Mouse (Mus musculus) spleen, postnatal 14 days (tissue): ENCODE measurements around the gene Gm6993.

Experiments used
- DNase-seq, 2 experiments: peaks; one replicate each; pipeline ENCODE4 v3.0.0; 2021 to 2022; ENCODE audit warnings: low spot score in 2 of 2

Gm6993 gene

DNA sequence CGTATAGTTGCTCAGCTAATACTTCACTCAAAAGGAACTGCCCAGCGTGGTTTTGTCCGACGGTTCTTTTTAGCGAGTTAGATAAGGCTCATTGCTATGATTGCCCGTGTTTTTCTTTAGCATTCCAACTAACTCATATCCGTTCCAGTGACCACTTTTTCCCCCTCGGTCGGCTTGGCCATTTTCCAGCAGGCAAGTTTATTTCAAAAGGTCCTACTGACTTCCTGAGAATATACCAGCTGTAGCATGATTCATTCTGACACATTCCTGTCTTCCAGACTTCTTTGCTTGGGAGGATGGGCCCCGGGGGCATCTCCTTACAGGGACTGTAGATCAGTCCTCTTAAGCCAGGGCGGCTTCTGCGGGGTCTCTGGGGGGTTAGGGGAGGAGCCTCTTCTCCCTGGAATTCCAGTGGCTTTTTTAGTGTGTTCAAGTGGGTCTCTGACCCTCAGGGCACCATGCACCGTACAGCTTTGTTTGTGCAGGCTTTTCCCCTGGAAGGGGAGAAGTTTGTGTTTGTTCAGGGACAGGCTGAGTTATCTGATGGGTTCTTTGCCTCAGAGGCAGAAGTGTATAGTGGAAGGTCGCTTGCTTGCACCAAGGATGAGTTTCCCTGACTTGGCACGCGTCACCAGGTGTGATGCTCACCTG is 30.9 kb downstream of the Gm6993 start:
- DNase-seq = no peak

DNA sequence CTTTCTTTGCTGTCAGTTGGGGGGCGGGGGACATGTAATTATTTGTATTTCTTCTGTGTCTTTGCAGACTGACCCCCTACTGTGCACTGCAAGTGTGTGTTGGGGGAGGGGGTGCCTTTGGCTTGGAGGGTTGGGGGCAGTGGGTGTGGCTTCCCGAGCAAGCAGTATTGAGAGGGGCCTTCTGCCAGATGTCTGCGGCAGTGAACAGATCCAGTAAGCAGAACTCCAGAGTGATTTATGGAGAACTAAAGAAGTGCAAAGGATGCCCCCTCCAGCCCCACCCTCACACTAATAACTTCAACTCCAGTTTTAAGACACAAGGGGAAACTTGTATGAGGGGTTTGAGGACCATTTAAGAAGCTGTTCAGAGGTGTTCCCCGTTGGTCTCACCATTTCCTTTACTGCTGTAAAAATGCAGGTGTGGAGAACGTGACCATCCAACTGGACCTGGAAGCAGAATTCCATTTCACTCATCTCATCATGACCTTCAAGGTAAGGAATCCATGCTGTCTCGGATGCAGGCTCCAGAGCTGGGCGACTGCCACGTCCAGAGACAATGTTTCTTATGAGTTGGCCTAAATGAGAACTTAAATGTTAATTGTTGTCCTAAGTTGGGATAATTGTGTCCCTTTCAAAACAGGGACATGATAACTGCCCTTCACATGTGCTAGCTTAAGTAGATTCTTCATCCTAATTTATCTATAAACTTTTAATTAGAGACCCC is 31.6 kb downstream of the Gm6993 start:
- DNase-seq = no peak

DNA sequence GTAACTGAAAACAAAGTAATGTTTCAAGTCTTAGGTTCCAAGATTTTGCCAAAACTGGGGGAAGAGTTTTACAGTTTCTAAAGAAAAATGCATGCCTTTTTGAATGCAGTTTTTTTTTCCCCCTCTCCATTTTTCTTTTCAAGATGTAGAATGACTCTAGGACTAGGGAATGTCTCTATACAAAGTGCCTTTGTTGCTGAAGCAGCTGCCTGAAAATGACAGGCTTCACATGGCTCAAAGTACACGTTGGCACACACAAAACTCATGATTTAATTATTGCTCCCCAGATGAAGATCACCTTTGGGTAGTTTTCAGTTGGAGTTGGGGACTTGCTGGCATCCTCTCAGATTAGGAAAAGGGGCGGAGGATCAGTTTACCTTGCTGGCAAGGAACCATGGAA is 32.3 kb downstream of the Gm6993 start:
- DNase-seq = no peak

DNA sequence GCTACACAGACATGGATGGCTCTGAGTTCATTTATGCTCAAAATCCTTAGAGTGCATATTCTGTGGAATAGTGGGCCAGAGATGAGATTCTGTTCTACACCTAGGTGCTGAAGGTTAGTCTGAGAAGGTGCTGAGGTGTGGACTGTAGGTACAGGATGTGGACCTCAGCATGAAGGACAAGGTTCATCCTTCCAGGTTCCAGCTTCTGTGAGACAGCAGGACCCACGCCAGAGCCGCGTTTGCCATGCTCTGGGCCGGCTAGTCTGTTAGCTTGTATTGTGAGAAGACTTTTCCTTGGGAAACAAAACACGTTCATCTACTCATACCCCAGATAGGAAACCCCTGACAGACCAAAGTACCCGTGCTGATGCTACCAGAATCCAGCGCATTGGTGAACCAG is 33.1 kb downstream of the Gm6993 start:
- no peak for DNase-seq

DNA sequence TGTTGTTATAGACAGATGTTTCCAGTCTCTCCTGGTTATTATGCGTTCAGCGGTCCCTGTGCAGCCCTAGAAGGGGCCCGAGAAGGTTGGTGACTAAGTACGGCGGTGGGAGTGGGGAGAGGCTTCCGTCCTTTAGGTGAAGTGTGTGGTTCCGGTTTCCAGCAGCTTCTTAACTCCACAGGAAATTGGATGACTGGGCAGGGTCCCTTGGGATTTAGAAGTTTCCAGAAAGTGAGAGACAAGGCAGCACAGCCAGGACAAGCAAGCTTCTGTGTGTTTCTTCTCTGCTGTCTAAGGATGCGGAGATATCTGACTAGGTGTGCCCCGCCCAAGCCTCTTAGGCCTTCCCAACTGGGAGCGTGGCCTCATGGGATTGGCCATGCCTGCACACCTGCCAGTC is 34.8 kb downstream of the Gm6993 start:
- DNase-seq = no peak

DNA sequence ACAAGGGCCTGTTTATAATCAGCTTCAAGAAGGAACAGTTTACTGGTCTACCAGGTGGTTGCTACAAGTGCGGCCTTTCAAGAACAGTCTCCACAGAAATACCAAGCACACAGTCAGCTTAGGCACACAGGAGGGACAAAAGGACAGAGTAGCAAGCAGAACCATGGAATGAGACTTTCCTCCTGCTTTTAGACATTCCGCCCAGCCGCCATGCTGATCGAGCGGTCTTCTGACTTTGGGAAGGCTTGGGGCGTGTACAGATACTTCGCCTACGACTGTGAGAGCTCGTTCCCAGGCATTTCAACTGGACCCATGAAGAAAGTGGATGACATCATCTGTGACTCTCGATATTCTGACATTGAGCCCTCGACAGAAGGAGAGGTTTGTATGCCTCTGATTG is 37.7 kb downstream of the Gm6993 start:
- DNase-seq = no peak

DNA sequence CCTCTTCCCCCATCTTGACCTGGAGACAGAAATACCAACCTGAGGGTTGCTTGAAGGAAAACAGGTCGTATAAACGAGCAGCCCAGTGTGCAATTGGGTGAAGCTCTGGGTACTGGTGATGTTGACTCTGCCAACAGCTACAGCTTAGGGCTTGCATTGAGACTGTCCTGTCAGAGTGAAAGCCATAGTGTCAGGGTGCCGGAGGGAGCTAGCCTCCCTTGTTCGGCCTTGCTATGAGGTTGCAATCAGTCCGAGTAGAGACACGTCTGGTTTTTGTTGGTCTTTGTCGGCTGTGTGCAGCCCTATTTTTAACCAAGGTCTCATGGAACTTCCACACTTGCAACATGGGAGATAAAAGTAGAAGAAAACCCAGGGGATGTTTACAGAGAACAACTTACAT is 39.7 kb downstream of the Gm6993 start:
- DNase-seq = no peak

DNA sequence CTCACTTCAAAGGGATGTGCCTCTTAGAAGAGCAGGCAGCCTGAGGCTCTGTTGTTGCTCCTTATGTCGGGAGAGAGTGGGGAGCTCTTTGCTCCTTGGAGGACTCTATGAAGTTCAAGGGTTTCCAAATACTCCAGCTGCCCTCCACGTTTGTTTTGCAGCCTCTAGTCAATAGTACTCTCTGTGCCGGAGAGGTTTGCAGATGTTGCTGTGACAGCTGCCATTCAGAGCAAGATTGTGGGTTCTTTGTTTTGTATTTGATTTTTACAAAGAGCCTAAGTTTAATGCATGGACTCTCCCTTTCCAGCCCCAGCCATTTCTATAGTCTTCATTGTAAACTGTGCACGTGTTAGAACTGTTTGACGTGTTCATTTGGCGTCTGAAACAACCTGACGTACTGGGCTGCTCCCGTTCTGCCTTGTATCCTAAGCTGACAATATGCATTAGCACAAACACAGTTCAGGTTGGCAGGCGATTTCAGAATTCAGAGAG is 40.6 kb downstream of the Gm6993 start:
- DNase-seq = no peak

DNA sequence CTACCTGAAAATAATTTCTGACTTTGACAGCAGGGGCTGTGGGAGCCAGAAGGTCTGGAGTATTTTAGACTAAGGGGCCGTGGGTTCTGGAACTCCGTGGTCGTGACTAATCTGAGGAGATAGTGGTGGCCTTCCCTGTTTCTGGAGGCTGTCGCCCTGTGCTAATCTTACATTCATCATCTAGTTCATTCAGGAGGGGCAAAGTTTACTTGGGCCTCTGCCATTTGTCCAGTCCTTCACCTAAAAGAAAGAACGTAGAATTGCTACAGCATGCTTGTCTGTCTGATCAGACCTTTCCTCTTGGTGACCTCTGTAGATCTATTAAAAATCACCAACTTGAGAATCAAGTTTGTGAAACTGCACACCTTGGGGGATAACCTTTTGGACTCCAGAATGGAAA is 41.7 kb downstream of the Gm6993 start:
- no peak for DNase-seq

DNA sequence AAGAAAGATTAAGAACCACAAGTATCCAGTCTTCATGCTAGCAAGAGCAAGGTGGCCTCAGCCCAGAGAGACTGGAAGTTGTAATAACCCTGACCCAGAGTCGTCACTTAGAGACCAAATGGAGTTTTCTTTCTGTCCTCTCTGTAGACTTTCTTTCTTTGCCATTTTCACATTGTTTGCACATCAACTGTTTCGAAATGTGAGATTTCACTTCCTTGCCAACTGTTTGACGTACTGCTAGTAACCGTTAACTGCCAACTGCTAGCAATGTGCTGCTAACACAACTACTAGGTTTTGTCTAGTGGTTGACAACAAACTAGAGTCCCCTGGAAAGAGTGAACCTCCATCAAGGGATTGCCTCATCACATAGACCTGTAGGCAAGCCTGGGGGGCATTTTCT is 42.6 kb downstream of the Gm6993 start:
- DNase-seq = no peak

DNA sequence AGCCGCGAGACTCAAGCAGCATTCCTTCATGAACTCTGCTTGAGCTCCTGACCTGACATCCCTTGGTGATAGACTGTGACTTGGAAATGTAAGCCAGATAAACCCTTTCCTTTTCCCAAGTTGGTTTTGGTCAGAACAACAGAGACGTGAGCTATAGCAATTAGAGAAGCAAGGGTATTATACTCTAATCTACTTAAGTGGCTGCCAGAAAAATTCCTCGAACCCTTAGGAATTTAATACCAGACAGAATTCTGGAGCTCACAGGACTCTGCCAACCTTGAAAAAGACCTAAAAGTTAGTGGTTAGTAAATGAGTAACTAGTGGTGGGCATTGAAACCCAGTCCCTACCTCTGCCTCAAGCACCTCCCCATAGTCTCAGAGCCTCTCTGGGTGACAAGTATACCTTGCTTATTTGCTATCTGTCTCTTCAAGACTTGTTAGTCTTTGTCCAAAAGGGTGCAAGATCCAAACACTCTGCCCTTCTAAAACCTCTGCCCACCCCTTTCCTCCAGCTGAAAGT is 43.1 kb downstream of the Gm6993 start:
- no peak for DNase-seq

DNA sequence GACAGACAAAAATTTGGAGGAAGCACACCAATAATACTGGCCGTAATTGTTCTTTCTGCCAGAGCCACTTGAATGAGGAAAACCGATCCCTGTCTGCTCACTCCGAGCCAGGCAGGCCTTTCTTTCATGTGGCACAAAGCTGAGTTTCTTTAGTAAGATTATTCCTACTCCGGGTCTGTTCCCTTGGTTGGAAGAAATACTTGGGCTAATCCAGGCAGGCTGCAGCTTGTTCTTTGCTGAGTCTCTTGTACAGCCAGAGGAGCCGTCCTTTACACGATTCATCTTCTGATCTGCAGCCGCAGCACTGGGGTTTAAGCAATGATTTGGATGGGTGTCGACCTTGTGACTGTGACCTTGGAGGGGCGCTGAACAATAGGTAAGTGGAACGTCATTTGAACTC is 48.5 kb downstream of the Gm6993 start:
- DNase-seq = no peak
